Mouse (Mus musculus) thymus, adult 2 months (tissue): ENCODE measurements around the gene Xlr3b.
"Not testable (repeated sequence)": the region's sequence is repeated elsewhere in the genome, so short reads cannot be mapped to it uniquely, and the experiment has no call there.

Experiments used
- CTCF ChIP-seq: fragments of 200-500 bp; IDR thresholded peaks from 2 replicates; pipeline ENCODE4 v1.5.1; 2012; ENCODE audit warnings: mild to moderate bottlenecking, control low read depth, low read length, moderate library complexity, borderline replicate concordance; ENCODE audit not compliant: control insufficient read depth, poor library complexity, insufficient read depth; ENCODE audit errors: extremely low read depth
- POLR2A ChIP-seq: fragments of 200-500 bp; IDR thresholded peaks from 2 replicates; pipeline ENCODE4 v1.6.1; 2012; ENCODE audit warnings: mild to moderate bottlenecking, low read length, control low read depth, moderate library complexity; ENCODE audit not compliant: control insufficient read depth, poor library complexity, insufficient read depth; ENCODE audit errors: extremely low read depth

GRCm38 (mm10) chrX:73242821-73243325 lies 50.9 kb downstream of the Xlr3b start, which contains the start of gene Xlr4c:
- not testable (repeated sequence) for TF ChIP-seq POLR2A, CTCF
